Mouse (Mus musculus) liver, embryonic 14.5 days (tissue): Measurements from ENCODE around the gene Ephx1.

Experiments used
- CTCF ChIP-seq: IDR thresholded peaks from 2 replicates; pipeline ENCODE4 v1.5.1; 2016; ENCODE audit warnings: antibody characterized with exemption, low read depth, control low read depth
- EP300 ChIP-seq: IDR thresholded peaks from 2 replicates; pipeline ENCODE4 v1.6.1; 2016; ENCODE audit warnings: antibody characterized with exemption, low read depth

- TF ChIP-seq CTCF = peak; percentile 71
- TF ChIP-seq EP300 = no peak
Observed at GRCm38 (mm10) chr1:180980464-180980863, 40.2 kb downstream of the Ephx1 start.
